Mouse (Mus musculus) liver, adult 2 months (tissue): ENCODE measurements around the gene Sfi1. TPM values are rescaled to one million over a fixed set of nuclear protein-coding genes. Genes with fewer than 3 reads are reported as not detected.
"Not testable (repeated sequence)": the region's sequence is repeated elsewhere in the genome, so short reads cannot be mapped to it uniquely, and the experiment has no call there.

Experiments used
- DNase-seq: peaks from one replicate; pipeline ENCODE4 v3.0.0-alpha.2; 2011; ENCODE audit warnings: low read depth, low spot score; ENCODE audit errors: extremely low read depth
- H3K27ac ChIP-seq: fragments of 200-500 bp; replicated peaks from 2 replicates; pipeline ENCODE4 v1.5.1; 2012; ENCODE audit warnings: low read depth, mild to moderate bottlenecking, control low read depth, inconsistent platforms, low read length; ENCODE audit not compliant: insufficient read depth
- H3K27me3 ChIP-seq: fragments of 200-500 bp; 2 replicates; pipeline ENCODE4 v1.6.1; 2012; ENCODE audit warnings: mild to moderate bottlenecking, moderate library complexity, low read length, inconsistent platforms; ENCODE audit not compliant: control insufficient read depth, insufficient read depth
- H3K36me3 ChIP-seq: fragments of 200-500 bp; 2 replicates; pipeline ENCODE4 v1.6.1; 2012; ENCODE audit warnings: low read length, inconsistent platforms; ENCODE audit not compliant: control insufficient read depth, insufficient read depth
- H3K4me1 ChIP-seq: fragments of 200-500 bp; 2 replicates; pipeline ENCODE4 v1.6.1; 2011; ENCODE audit warnings: low read length; ENCODE audit not compliant: control insufficient read depth, insufficient read depth
- H3K4me3 ChIP-seq: fragments of 200-500 bp; 2 replicates; pipeline ENCODE4 v1.5.1; 2011; ENCODE audit warnings: low read depth, mild to moderate bottlenecking, control low read depth, low read length, moderate library complexity; ENCODE audit not compliant: insufficient read depth
- H3K79me2 ChIP-seq: fragments of 200-500 bp; 2 replicates; pipeline ENCODE4 v1.6.1; 2012; ENCODE audit warnings: inconsistent platforms, mild to moderate bottlenecking, low read length, moderate library complexity; ENCODE audit not compliant: control insufficient read depth, insufficient read depth
- H3K9ac ChIP-seq: fragments of 200-500 bp; 2 replicates; pipeline ENCODE4 v1.6.1; 2012; ENCODE audit warnings: low read depth, mild to moderate bottlenecking, control low read depth, inconsistent platforms, low read length
- whole genome bisulfite sequencing: fragments of 180-500 bp; shearing (Covaris S2); methylation state at CpG from one replicate; pipeline ENCODE4 v1.1.7; 2018; 5-methylcytosine and 5-hydroxymethylcytosine counted together
- polyA plus RNA-seq: library from polyadenylated mRNA; depleted of rRNA; stranded (reverse); fragments of >200 nt; gene quantifications from 2 replicates; pipeline ENCODE4 v1.2.3, GENCODE M21; 2012
- total RNA-seq: library from RNA; depleted of rRNA; stranded (reverse); fragments of >200 nt; gene quantifications from 2 replicates; pipeline ENCODE4 v1.2.3, GENCODE M21; 2014

Sfi1 gene
- total and polyA plus RNA-seq, 2 experiments = 11.3 to 12.4 TPM

GRCm38 (mm10) chr11:3138323-3138722, 54.9 kb downstream of the Sfi1 start:
- H3K27ac ChIP-seq, H3K79me2 ChIP-seq, H3K9ac ChIP-seq, DNase-seq, H3K4me1 ChIP-seq, H3K36me3 ChIP-seq, H3K4me3 ChIP-seq, H3K27me3 ChIP-seq: not testable (repeated sequence)
- WGBS = 82% methylated on average over 2 of the region's 2 CpGs

- H3K4me1 ChIP-seq, H3K4me3 ChIP-seq, DNase-seq, H3K9ac ChIP-seq, H3K27me3 ChIP-seq, H3K36me3 ChIP-seq, H3K27ac ChIP-seq, H3K79me2 ChIP-seq: not testable (repeated sequence)
- WGBS = 92% methylated on average over 4 of the region's 4 CpGs
Measured at GRCm38 (mm10) chr11:3137279-3137678, 56.0 kb downstream of the Sfi1 start.

- not testable (repeated sequence) for DNase-seq, H3K4me3 ChIP-seq, H3K4me1 ChIP-seq, H3K27ac ChIP-seq, H3K27me3 ChIP-seq, H3K79me2 ChIP-seq, H3K36me3 ChIP-seq, H3K9ac ChIP-seq
- 95% methylated on average over 3 of the region's 3 CpGs for WGBS
Measured at GRCm38 (mm10) chr11:3135956-3136355, 57.3 kb downstream of the Sfi1 start.

- H3K4me1 ChIP-seq, H3K27me3 ChIP-seq, H3K4me3 ChIP-seq, H3K79me2 ChIP-seq, H3K27ac ChIP-seq, DNase-seq, H3K9ac ChIP-seq, H3K36me3 ChIP-seq: not testable (repeated sequence)
- 93% methylated on average over 7 of the region's 7 CpGs for WGBS
Measured at GRCm38 (mm10) chr11:3135391-3135790, 57.9 kb downstream of the Sfi1 start.

GRCm38 (mm10) chr11:3133360-3133759, 59.9 kb downstream of the Sfi1 start:
- not testable (repeated sequence) for H3K4me1 ChIP-seq, H3K79me2 ChIP-seq, H3K4me3 ChIP-seq, H3K9ac ChIP-seq, DNase-seq, H3K27ac ChIP-seq, H3K27me3 ChIP-seq, H3K36me3 ChIP-seq
- 100% methylated on average over 1 of the region's 4 CpGs for WGBS

GRCm38 (mm10) chr11:3132957-3133356, 60.3 kb downstream of the Sfi1 start:
- H3K4me3 ChIP-seq, H3K27me3 ChIP-seq, H3K4me1 ChIP-seq, H3K36me3 ChIP-seq, DNase-seq, H3K79me2 ChIP-seq, H3K9ac ChIP-seq: not testable (repeated sequence)
- WGBS = 87% methylated on average over 3 of the region's 3 CpGs
- H3K27ac ChIP-seq = peak overlapping the region; percentile 62

- not testable (repeated sequence) for H3K27ac ChIP-seq, H3K4me1 ChIP-seq, H3K36me3 ChIP-seq, H3K79me2 ChIP-seq, H3K4me3 ChIP-seq, H3K27me3 ChIP-seq, H3K9ac ChIP-seq
- DNase-seq = peak; percentile 85
- 56% methylated on average over 10 of the region's 10 CpGs for WGBS
Measured at GRCm38 (mm10) chr11:3132001-3132400, 61.3 kb downstream of the Sfi1 start.

- H3K36me3 ChIP-seq, H3K79me2 ChIP-seq, H3K9ac ChIP-seq, DNase-seq, H3K27me3 ChIP-seq, H3K27ac ChIP-seq, H3K4me3 ChIP-seq, H3K4me1 ChIP-seq: not testable (repeated sequence)
- WGBS = 87% methylated on average over 5 of the region's 8 CpGs
Measured at GRCm38 (mm10) chr11:3129852-3130251, 63.4 kb downstream of the Sfi1 start.

GRCm38 (mm10) chr11:3129276-3129675, 64.0 kb downstream of the Sfi1 start:
- not testable (repeated sequence) for H3K79me2 ChIP-seq, H3K27me3 ChIP-seq, H3K4me3 ChIP-seq, H3K9ac ChIP-seq, H3K27ac ChIP-seq, H3K4me1 ChIP-seq, H3K36me3 ChIP-seq, DNase-seq
- 100% methylated on average over 2 of the region's 2 CpGs for WGBS
